Mouse (Mus musculus): ENCODE data around the gene Asb8. TPM values are rescaled to one million over a fixed set of nuclear protein-coding genes. Genes with fewer than 3 reads are reported as not detected.
A peak's percentile ranks its signal among the peaks of the same experiment; 100 is the strongest.

Gene Asb8
- polyA plus RNA-seq, 1 experiment from 2014 or later = 51.1 TPM

GRCm38 (mm10) chr15:98114098-98114851, 51.1 kb downstream of the Asb8 start:
- 87% methylated on average over 10 of the region's 10 CpGs for WGBS
- Histone ChIP-seq H3K4me2 (ENCODE audit: low read length) (no peak overlapping the region), H3K27ac (ENCODE audit: low read length) (no peak overlapping the region), H3K27me3 (replicated peaks; ENCODE audit: control insufficient read depth, insufficient read depth, low read length) (no peaks in the 10 kb centered on the region), H3K9ac (replicated peaks; ENCODE audit: low read depth, low read length) (no peak overlapping the region), H3K9me3 (ENCODE audit: control insufficient read depth, low read length) (no peaks in the 10 kb centered on the region), H3K4me3 (replicated peaks; ENCODE audit: low read length) (no peak overlapping the region), H3K36me3 (ENCODE audit: control insufficient read depth, insufficient read depth) (peaks cover 7% of the 10 kb centered on the region; the same call in 1 of the 2 replicates), H3K4me1 (replicated peaks; ENCODE audit: control insufficient read depth, insufficient read depth, low read length) (peaks cover 6% of the 10 kb centered on the region)
- no peak for ATAC-seq

GRCm38 (mm10) chr15:98111791-98112190, 53.6 kb downstream of the Asb8 start:
- no peaks in the 10 kb centered on the region; the same call in 1 of the 2 replicates for H3K36me3 ChIP-seq (ENCODE audit: control insufficient read depth, insufficient read depth)

GRCm38 (mm10) chr15:98108297-98109152, 56.9 kb downstream of the Asb8 start:
- H3K9me3 ChIP-seq (ENCODE audit: control insufficient read depth, low read length) = no peaks in the 10 kb centered on the region
- H3K4me3 ChIP-seq (replicated peaks; ENCODE audit: low read length) = peak overlapping the region; percentile 70
- peak overlapping the region; percentile 54 for H3K4me2 ChIP-seq (ENCODE audit: low read length)
- H3K27me3 ChIP-seq (replicated peaks; ENCODE audit: control insufficient read depth, insufficient read depth, low read length) = no peaks in the 10 kb centered on the region
- H3K27ac ChIP-seq (ENCODE audit: low read length) = peak overlapping the region; percentile 77
- peak overlapping the region; percentile 85 for H3K9ac ChIP-seq (replicated peaks; ENCODE audit: low read depth, low read length)
- ATAC-seq = peak; percentile 98
- peaks cover 17% of the 10 kb centered on the region for H3K4me1 ChIP-seq (replicated peaks; ENCODE audit: control insufficient read depth, insufficient read depth, low read length)
- WGBS = 2% methylated on average over 37 of the region's 37 CpGs
- H3K36me3 ChIP-seq (ENCODE audit: control insufficient read depth, insufficient read depth) = no peaks in the 10 kb centered on the region; the same call in 1 of the 2 replicates

More at GRCm38 (mm10) chr15:98111791-98112190, 53.6 kb downstream of the Asb8 start:
- H3K4me1 ChIP-seq (replicated peaks; ENCODE audit: control insufficient read depth, insufficient read depth, low read length) = peaks cover 17% of the 10 kb centered on the region
- WGBS = 78% methylated on average over 5 of the region's 5 CpGs
- no peak for ATAC-seq
- no peak overlapping the region for H3K9ac ChIP-seq (replicated peaks; ENCODE audit: low read depth, low read length)
- no peak overlapping the region for H3K4me3 ChIP-seq (replicated peaks; ENCODE audit: low read length)
- H3K4me2 ChIP-seq (ENCODE audit: low read length) = no peak overlapping the region
- no peaks in the 10 kb centered on the region for H3K9me3 ChIP-seq (ENCODE audit: control insufficient read depth, low read length)
- no peak overlapping the region for H3K27ac ChIP-seq (ENCODE audit: low read length)
- no peaks in the 10 kb centered on the region for H3K27me3 ChIP-seq (replicated peaks; ENCODE audit: control insufficient read depth, insufficient read depth, low read length)

- ATAC-seq = peak; percentile 22
- Histone ChIP-seq H3K4me1 (replicated peaks; ENCODE audit: control insufficient read depth, insufficient read depth, low read length) (peaks cover 17% of the 10 kb centered on the region), H3K9ac (replicated peaks; ENCODE audit: low read depth, low read length) (peak overlapping the region; percentile 85), H3K27me3 (replicated peaks; ENCODE audit: control insufficient read depth, insufficient read depth, low read length) (no peaks in the 10 kb centered on the region), H3K4me3 (replicated peaks; ENCODE audit: low read length) (peak overlapping the region; percentile 70), H3K27ac (ENCODE audit: low read length) (peak overlapping the region; percentile 77), H3K4me2 (ENCODE audit: low read length) (peak overlapping the region; percentile 54), H3K9me3 (ENCODE audit: control insufficient read depth, low read length) (no peaks in the 10 kb centered on the region), H3K36me3 (ENCODE audit: control insufficient read depth, insufficient read depth) (no peaks in the 10 kb centered on the region; the same call in 1 of the 2 replicates)
- 29% methylated on average over 11 of the region's 11 CpGs for whole genome bisulfite sequencing
Measured at GRCm38 (mm10) chr15:98107703-98108296, 57.6 kb downstream of the Asb8 start.

- no peak overlapping the region for H3K4me2 ChIP-seq (ENCODE audit: low read length)
- no peak for ATAC-seq
- no peak overlapping the region for H3K9ac ChIP-seq (replicated peaks; ENCODE audit: low read depth, low read length)
- no peak overlapping the region for H3K27ac ChIP-seq (ENCODE audit: low read length)
- no peaks in the 10 kb centered on the region for H3K27me3 ChIP-seq (replicated peaks; ENCODE audit: control insufficient read depth, insufficient read depth, low read length)
- H3K9me3 ChIP-seq (ENCODE audit: control insufficient read depth, low read length) = no peaks in the 10 kb centered on the region
- H3K4me3 ChIP-seq (replicated peaks; ENCODE audit: low read length) = no peak overlapping the region
- H3K36me3 ChIP-seq (ENCODE audit: control insufficient read depth, insufficient read depth) = no peaks in the 10 kb centered on the region
- WGBS = 80% methylated on average over 6 of the region's 6 CpGs
- H3K4me1 ChIP-seq (replicated peaks; ENCODE audit: control insufficient read depth, insufficient read depth, low read length) = peaks cover 17% of the 10 kb centered on the region
Measured at GRCm38 (mm10) chr15:98107230-98107629, 58.2 kb downstream of the Asb8 start.

- no peak overlapping the region for H3K27ac ChIP-seq (ENCODE audit: low read length)
Measured at GRCm38 (mm10) chr15:98106506-98106905, 58.9 kb downstream of the Asb8 start.

GRCm38 (mm10) chr15:98102401-98102800, 63.0 kb downstream of the Asb8 start:
- Histone ChIP-seq H3K4me3 (replicated peaks; ENCODE audit: low read length) (no peak overlapping the region), H3K4me2 (ENCODE audit: low read length) (no peak overlapping the region), H3K4me1 (replicated peaks; ENCODE audit: control insufficient read depth, insufficient read depth, low read length) (no peaks in the 10 kb centered on the region), H3K27ac (ENCODE audit: low read length) (no peak overlapping the region), H3K36me3 (ENCODE audit: control insufficient read depth, insufficient read depth) (no peaks in the 10 kb centered on the region), H3K9me3 (ENCODE audit: control insufficient read depth, low read length) (no peaks in the 10 kb centered on the region), H3K27me3 (replicated peaks; ENCODE audit: control insufficient read depth, insufficient read depth, low read length) (no peaks in the 10 kb centered on the region), H3K9ac (replicated peaks; ENCODE audit: low read depth, low read length) (no peak overlapping the region)
- ATAC-seq = no peak
- 92% methylated on average over 6 of the region's 6 CpGs for WGBS

More at GRCm38 (mm10) chr15:98106506-98106905, 58.9 kb downstream of the Asb8 start:
- Histone ChIP-seq H3K4me2 (ENCODE audit: low read length) (no peak overlapping the region), H3K9me3 (ENCODE audit: control insufficient read depth, low read length) (no peaks in the 10 kb centered on the region), H3K36me3 (ENCODE audit: control insufficient read depth, insufficient read depth) (no peaks in the 10 kb centered on the region), H3K27me3 (replicated peaks; ENCODE audit: control insufficient read depth, insufficient read depth, low read length) (no peaks in the 10 kb centered on the region), H3K4me1 (replicated peaks; ENCODE audit: control insufficient read depth, insufficient read depth, low read length) (peaks cover 17% of the 10 kb centered on the region), H3K4me3 (replicated peaks; ENCODE audit: low read length) (no peak overlapping the region), H3K9ac (replicated peaks; ENCODE audit: low read depth, low read length) (no peak overlapping the region)
- WGBS = 79% methylated on average over 6 of the region's 6 CpGs
- ATAC-seq = no peak

- H3K9ac ChIP-seq (replicated peaks; ENCODE audit: low read depth, low read length) = no peak overlapping the region
- H3K9me3 ChIP-seq (ENCODE audit: control insufficient read depth, low read length) = no peaks in the 10 kb centered on the region
- no peak overlapping the region for H3K4me3 ChIP-seq (replicated peaks; ENCODE audit: low read length)
- H3K4me2 ChIP-seq (ENCODE audit: low read length) = no peak overlapping the region
- 89% methylated on average over 9 of the region's 9 CpGs for WGBS
- H3K36me3 ChIP-seq (ENCODE audit: control insufficient read depth, insufficient read depth) = no peaks in the 10 kb centered on the region
- peaks cover 4% of the 10 kb centered on the region for H3K4me1 ChIP-seq (replicated peaks; ENCODE audit: control insufficient read depth, insufficient read depth, low read length)
- no peaks in the 10 kb centered on the region for H3K27me3 ChIP-seq (replicated peaks; ENCODE audit: control insufficient read depth, insufficient read depth, low read length)
- ATAC-seq = no peak
- no peak overlapping the region for H3K27ac ChIP-seq (ENCODE audit: low read length)
Measured at GRCm38 (mm10) chr15:98098519-98098918, 66.9 kb downstream of the Asb8 start.

- H3K9me3 ChIP-seq (ENCODE audit: control insufficient read depth, low read length) = no peaks in the 10 kb centered on the region
- no peak overlapping the region for H3K27ac ChIP-seq (ENCODE audit: low read length)
- peaks cover 6% of the 10 kb centered on the region for H3K4me1 ChIP-seq (replicated peaks; ENCODE audit: control insufficient read depth, insufficient read depth, low read length)
- no peaks in the 10 kb centered on the region for H3K27me3 ChIP-seq (replicated peaks; ENCODE audit: control insufficient read depth, insufficient read depth, low read length)
- H3K36me3 ChIP-seq (ENCODE audit: control insufficient read depth, insufficient read depth) = no peaks in the 10 kb centered on the region
- no peak for ATAC-seq
- H3K4me2 ChIP-seq (ENCODE audit: low read length) = no peak overlapping the region
- WGBS = 47% methylated on average over 3 of the region's 3 CpGs
- H3K4me3 ChIP-seq (replicated peaks; ENCODE audit: low read length) = no peak overlapping the region
- no peak overlapping the region for H3K9ac ChIP-seq (replicated peaks; ENCODE audit: low read depth, low read length)
Measured at GRCm38 (mm10) chr15:98096957-98097356, 68.5 kb downstream of the Asb8 start.

Measured in forebrain, embryonic 16.5 days (tissue).